Mouse (Mus musculus) frontal cortex, postnatal 25 days (tissue): ENCODE measurements around the gene Napepld.
"Not testable (repeated sequence)": the region's sequence is repeated elsewhere in the genome, so short reads cannot be mapped to it uniquely, and the experiment has no call there.

Experiments used
- DNase-seq, 2 experiments: peaks; one replicate each; pipeline ENCODE4 v3.0.0; 2022; ENCODE audit warnings: low spot score in 2 of 2

Napepld gene

GRCm38 (mm10) chr5:21706546-21706945 lies 5.3 kb upstream of the Napepld start:
- DNase-seq: no peak

DNA sequence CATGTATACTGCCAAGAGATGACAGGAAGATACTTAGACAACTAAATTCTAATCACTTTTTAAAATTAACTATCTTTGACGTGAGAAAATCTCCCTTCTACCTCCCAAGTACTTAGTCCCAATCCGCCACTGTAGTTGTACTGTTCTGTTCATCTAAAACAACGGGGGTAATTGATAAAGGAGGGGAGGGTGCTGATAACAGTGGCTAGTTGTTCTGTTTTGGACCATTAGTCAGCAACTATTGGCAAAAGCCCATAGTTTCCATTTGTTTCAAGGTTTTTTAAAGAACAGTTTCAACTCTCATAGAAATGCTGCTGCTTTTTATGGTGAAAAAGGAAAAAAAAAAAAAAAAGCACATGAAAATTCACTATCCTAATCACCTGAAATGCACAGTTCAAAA lies 2.5 kb upstream of the Napepld start:
- DNase-seq: no peak

- no peak for DNase-seq
These were observed 1.8 kb upstream of the Napepld start for GRCm38 (mm10) chr5:21702873-21703475.

DNA sequence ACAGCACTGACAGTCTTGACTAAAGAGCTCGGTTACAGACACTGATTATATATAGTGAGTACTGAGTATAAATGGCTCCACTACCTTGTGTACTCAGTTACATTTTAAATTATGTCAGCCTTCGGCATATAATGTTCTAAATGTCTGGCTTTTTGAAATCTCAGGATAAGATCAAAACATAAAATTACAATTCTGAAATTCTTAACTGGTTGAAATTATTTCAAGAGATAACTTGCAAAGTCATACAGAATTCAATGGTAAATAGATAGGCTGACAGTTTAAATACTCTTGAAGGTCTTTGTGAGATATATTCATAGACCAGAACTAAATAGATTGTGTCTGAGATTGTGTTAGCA lies 791 bp upstream of the Napepld start:
- no peak for DNase-seq

GRCm38 (mm10) chr5:21700934-21701333 lies 262 bp downstream of the Napepld start:
- no peak for DNase-seq

DNA sequence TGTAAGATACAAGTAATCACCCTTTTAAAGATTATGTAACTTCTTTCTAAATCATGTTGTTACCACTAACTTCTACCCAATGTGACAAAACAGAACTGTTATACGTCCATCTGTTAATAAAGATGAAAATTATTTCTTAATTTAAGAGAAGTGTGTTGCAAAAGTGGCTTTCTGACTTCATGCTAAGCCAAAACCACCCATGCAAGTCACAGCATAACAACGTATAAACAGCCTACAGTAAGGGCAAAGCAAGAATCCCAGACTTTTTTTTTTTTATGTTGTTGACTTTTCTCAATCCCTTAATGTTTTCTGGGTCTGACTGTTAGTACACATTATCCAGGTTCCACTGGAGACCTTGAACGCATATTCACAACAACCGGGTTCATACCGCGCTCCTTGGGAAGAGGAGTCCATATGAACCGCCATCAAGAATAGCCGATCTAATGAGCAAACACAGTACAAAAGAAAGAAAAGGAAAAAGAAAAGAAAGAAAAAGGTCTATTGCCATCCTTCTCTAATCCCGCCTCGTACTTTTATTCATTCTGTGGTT lies 849 bp downstream of the Napepld start:
- DNase-seq: no peak

DNA sequence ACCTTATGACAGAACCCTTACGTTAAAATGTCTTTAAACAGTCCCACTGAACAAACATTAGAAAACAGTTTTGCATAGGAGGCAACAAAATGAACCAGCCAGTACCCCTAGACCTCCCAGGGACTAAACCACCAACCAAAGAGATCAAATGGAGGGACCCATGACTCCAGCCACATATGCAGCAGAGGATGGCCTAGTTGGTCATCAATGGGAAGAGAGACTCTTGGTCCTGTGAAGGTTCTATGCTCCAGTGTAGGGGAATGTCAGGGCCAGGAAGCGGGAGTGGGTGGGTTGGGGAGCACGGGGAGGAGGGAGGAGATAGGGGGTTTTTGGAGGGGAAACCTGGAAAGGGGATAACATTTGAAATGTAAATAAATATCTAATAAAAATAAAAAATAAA lies 1.6 kb downstream of the Napepld start:
- DNase-seq: not testable (repeated sequence)

DNA sequence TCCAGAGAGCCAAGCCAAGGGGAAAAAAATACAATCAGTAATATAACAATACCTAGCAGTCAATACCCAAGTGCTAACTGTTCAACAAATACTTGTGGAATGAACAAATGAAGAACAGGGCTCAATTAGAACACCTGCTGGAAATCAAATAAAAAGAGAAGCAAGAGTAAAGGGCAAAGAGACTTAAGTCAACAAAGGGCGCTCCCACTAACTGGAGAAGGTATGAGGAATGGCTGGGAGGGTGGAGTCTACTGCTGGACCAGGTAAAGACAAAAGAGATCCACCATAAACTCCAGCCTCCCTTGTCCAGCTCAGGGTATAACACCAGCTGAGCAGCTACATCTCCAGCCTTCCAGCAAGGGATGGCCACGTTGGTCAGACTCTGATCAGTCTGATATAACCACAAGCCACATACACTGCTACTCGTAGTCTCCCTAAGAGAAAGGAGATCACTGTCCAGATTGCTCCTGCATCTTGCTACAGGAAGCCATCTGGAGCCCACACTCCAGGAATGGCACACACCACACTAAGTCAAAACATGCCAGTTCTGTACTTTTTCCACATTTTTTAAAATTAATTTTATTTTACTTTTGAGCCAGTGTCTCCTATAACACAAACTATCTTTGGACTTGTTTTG lies 6.2 kb downstream of the Napepld start:
- DNase-seq: no peak

GRCm38 (mm10) chr5:21693372-21693870 lies 7.8 kb downstream of the Napepld start:
- no peak for DNase-seq

GRCm38 (mm10) chr5:21692230-21692629 lies 9.0 kb downstream of the Napepld start:
- no peak for DNase-seq

- no peak for DNase-seq
These were observed 14.2 kb downstream of the Napepld start for GRCm38 (mm10) chr5:21687042-21687441.

GRCm38 (mm10) chr5:21685001-21685400 lies 16.2 kb downstream of the Napepld start:
- no peak for DNase-seq

- DNase-seq: no peak
These were observed 17.4 kb downstream of the Napepld start for GRCm38 (mm10) chr5:21683811-21684210.

DNA sequence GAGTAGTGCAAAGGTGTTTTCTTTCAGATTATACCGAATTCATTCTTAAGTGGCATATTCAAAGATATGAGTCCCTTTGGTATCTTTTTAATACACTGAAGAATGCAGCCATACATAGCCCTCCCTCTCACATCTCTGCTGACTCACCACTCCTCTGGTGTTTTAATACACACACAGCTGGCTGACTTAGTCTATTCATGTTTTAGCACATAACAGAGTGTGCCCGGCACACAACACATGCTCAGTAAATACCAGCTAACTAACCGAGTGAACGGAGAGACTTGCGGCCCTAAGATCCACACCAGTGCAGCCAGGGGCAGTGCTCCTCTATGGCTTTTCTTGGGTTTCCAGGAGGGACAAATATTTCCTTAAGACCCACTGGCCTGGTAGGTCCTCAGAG lies 20.3 kb downstream of the Napepld start:
- no peak for DNase-seq

DNA sequence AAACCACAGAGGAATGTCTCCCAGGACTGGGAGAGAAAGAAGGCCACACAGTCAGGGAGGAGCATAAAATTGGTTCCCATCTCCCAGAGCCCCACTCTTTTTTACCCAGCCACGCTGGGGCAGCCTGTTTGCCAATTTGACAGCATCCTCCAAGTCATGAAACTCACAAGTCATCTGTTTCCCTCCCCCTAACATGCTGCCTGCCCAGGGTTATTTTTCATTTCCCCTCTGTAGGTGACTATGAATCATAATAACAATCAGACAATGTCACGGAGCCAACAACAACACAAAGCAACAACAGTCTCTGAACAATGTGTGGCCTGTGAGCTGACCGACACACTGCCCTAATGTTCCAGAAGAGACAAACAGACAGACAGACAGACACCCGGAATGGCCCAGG lies 21.2 kb downstream of the Napepld start:
- DNase-seq: no peak

GRCm38 (mm10) chr5:21678363-21678762 lies 22.8 kb downstream of the Napepld start:
- no peak for DNase-seq

DNA sequence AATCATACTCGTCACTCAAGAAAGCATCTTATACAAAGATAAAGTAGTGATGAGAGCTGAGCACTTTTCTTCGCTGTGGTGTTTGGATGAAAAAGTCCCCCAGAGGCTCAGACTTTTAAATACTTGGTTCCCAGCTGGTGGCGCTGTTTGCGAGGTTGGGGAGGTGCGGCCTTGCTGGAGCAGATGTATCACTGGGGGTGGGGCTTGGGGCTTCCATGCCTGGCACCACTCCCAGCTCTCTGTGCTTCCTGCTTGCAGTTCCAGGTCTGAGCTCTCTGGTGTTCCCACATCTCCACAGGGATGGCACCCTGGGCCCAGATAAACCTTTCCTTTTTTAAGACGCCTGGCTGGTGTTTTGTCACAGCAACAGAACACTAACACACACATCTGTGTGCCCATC lies 23.3 kb downstream of the Napepld start:
- no peak for DNase-seq

GRCm38 (mm10) chr5:21675494-21675893 lies 25.7 kb downstream of the Napepld start:
- no peak for DNase-seq

DNA sequence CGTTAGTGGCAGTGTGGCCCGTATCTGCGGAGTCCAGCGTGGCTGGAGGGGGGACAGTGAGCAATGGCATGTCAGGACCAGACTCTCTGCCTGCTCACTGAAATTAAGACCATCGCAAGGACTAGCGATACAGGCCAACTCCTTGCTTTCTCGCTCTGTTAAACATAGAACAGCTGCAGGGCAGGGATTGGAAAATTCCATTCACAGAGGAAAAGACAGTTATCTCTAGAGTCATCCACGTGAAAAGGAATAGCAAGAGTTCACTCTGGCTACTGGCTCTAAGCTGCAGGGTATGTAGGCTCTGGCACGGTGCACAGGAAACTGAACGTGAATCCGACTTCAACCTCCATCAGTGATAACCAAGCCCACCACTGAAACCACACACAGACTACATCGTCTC lies 26.2 kb downstream of the Napepld start:
- no peak for DNase-seq

GRCm38 (mm10) chr5:21673742-21674141 lies 27.5 kb downstream of the Napepld start:
- no peak for DNase-seq

GRCm38 (mm10) chr5:21672812-21673635 lies 28.2 kb downstream of the Napepld start:
- DNase-seq: no peak

DNA sequence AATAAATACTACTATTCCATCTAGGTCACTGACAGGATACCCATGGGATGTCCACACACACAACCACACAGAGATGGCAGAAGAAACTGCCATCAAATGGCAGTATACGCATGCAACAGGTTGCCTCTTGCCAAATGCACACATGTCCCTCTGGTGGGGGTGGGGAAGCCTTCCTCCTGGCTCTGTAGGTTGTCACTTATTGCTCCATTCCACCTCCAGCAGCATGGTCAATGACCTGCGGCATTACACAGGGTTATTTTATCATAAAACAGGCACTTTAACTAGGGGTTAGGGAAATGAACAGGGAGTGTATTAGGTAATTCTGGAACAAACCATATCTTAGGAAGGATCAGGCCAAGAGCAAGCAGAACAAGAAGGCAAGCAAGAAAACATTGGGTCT lies 31.9 kb downstream of the Napepld start:
- DNase-seq: no peak
